Mouse (Mus musculus): ENCODE measurements around the gene Cct7. TPM values are rescaled to one million over a fixed set of nuclear protein-coding genes. Genes with fewer than 3 reads are reported as not detected.
A peak's percentile ranks its signal among the peaks of the same experiment; 100 is the strongest.

The Cct7 gene
- polyA plus RNA-seq, 1 experiment from 2014 or later = 583 TPM

DNA sequence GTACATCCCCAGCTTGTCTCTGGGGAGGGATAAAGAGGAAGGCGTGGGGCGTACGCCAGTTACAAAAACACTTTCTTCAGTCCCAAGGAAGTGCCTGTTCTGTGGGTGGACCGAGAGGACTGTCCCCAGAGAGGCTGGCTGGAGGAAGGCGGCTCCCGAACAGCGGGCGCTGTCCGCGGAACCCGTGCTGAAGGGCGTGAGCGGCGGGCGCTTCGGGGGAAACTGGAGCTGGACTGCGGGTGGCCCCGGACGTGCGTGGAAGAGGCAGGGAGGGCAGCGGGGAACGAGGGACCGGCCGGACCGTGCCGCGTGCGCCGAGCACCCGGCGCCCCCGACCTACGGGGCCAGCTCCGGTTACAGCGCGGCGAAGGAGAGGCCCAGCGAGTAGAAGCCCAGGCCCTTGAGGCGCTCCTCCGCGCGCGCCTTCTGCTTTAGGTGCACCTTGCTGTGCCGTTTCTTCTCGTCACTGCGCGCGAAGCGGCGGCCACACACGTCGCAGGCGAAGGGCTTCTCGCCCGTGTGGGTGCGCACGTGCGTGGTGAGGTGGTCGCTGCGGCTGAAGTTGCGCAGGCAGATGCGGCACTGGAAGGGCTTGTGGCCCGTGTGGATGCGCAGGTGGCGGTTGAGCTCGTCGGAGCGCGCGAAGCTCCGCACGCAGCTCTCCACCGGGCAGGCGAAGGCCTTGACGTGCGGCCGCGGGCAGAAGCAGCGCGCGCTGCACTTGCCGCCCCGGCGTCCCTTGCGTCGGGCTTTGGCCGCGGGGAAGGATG lies 60.2 kb downstream of the Cct7 start:
- peak; percentile 16; the same call in 1 of the 2 replicates for ATAC-seq (ENCODE audit: low FRiP score, low TSS enrichment)
- Histone ChIP-seq H3K36me3 (ENCODE audit: insufficient read depth, low read length) (no peaks in the 10 kb centered on the region), H3K4me3 (ENCODE audit: low read length) (peak overlapping the region; percentile 52), H3K4me2 (replicated peaks; ENCODE audit: low read depth, low read length) (peak overlapping the region; percentile 47), H3K27ac (ENCODE audit: low read length) (no peak overlapping the region), H3K27me3 (ENCODE audit: insufficient read depth, low read length) (peaks cover 65% of the 10 kb centered on the region), H3K9me3 (ENCODE audit: low read length) (no peaks in the 10 kb centered on the region), H3K9ac (replicated peaks; ENCODE audit: low read length) (no peak overlapping the region), H3K4me1 (ENCODE audit: insufficient read depth, low read length) (peaks cover 24% of the 10 kb centered on the region)
- WGBS = under 1% methylated on average over 75 of the region's 88 CpGs

- no peaks in the 10 kb centered on the region for H3K36me3 ChIP-seq (ENCODE audit: insufficient read depth, low read length)
- peak overlapping the region; percentile 47 for H3K4me2 ChIP-seq (replicated peaks; ENCODE audit: low read depth, low read length)
- peak overlapping the region; percentile 52 for H3K4me3 ChIP-seq (ENCODE audit: low read length)
- H3K27me3 ChIP-seq (ENCODE audit: insufficient read depth, low read length) = peaks cover 68% of the 10 kb centered on the region
- no peak overlapping the region for H3K9ac ChIP-seq (replicated peaks; ENCODE audit: low read length)
- peaks cover 24% of the 10 kb centered on the region for H3K4me1 ChIP-seq (ENCODE audit: insufficient read depth, low read length)
- under 1% methylated on average over 36 of the region's 36 CpGs for WGBS
- no peak overlapping the region for H3K27ac ChIP-seq (ENCODE audit: low read length)
- no peaks in the 10 kb centered on the region for H3K9me3 ChIP-seq (ENCODE audit: low read length)
- no peak for ATAC-seq (ENCODE audit: low FRiP score, low TSS enrichment)
Observed at GRCm38 (mm10) chr6:85512056-85512440, 60.7 kb downstream of the Cct7 start.

GRCm38 (mm10) chr6:85512577-85513530 lies 61.5 kb downstream of the Cct7 start:
- Histone ChIP-seq H3K4me2 (replicated peaks; ENCODE audit: low read depth, low read length) (peak overlapping the region; percentile 74), H3K27ac (ENCODE audit: low read length) (no peak overlapping the region), H3K27me3 (ENCODE audit: insufficient read depth, low read length) (peaks cover 68% of the 10 kb centered on the region), H3K4me3 (ENCODE audit: low read length) (peak overlapping the region; percentile 52), H3K36me3 (ENCODE audit: insufficient read depth, low read length) (no peaks in the 10 kb centered on the region), H3K9ac (replicated peaks; ENCODE audit: low read length) (no peak overlapping the region), H3K4me1 (ENCODE audit: insufficient read depth, low read length) (peaks cover 24% of the 10 kb centered on the region), H3K9me3 (ENCODE audit: low read length) (no peaks in the 10 kb centered on the region)
- peak; percentile 49 for ATAC-seq (ENCODE audit: low FRiP score, low TSS enrichment)
- WGBS = under 1% methylated on average over 71 of the region's 90 CpGs

DNA sequence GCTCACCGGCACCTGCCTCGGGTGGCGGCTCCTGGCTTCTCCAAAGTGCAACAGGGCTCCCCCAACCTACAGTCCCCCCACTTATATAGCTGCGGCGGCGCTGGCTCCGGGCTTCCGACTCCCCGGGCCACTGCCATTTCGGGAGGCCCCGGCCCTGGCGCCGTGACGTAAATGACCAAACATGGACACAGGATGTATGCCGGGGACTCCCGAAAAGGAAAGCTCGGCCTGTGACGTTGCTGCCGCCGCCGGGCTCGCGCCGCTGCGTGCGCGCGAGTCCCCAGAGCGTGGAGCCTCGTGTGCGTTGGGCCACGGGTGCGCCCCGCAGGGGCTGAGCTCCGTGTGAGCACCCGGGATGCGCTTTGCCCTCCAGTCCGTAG lies 62.2 kb downstream of the Cct7 start, which contains the start of gene Egr4:
Egr4 (minus strand) TSS at position 59 of the 380 bp plus-strand sequence.
- peak; percentile 70 for ATAC-seq (ENCODE audit: low FRiP score, low TSS enrichment)
- H3K27me3 ChIP-seq (ENCODE audit: insufficient read depth, low read length) = peaks cover 68% of the 10 kb centered on the region

GRCm38 (mm10) chr6:85515941-85516340 lies 64.6 kb downstream of the Cct7 start:
- Histone ChIP-seq H3K27ac (ENCODE audit: low read length) (no peak overlapping the region), H3K4me3 (ENCODE audit: low read length) (no peak overlapping the region), H3K4me2 (replicated peaks; ENCODE audit: low read depth, low read length) (no peak overlapping the region), H3K36me3 (ENCODE audit: insufficient read depth, low read length) (no peaks in the 10 kb centered on the region), H3K9me3 (ENCODE audit: low read length) (no peaks in the 10 kb centered on the region), H3K27me3 (ENCODE audit: insufficient read depth, low read length) (peaks cover 56% of the 10 kb centered on the region), H3K4me1 (ENCODE audit: insufficient read depth, low read length) (peaks cover 24% of the 10 kb centered on the region), H3K9ac (replicated peaks; ENCODE audit: low read length) (no peak overlapping the region)
- ATAC-seq (ENCODE audit: low FRiP score, low TSS enrichment) = no peak
- WGBS = 77% methylated on average over 4 of the region's 4 CpGs

More for the DNA sequence above, 62.2 kb downstream of the Cct7 start, which contains the start of gene Egr4:
- peak within 1 kb of the TSS; percentile 52 for H3K4me3 ChIP-seq (ENCODE audit: low read length)
- H3K36me3 ChIP-seq (ENCODE audit: insufficient read depth, low read length) = no peaks in the 10 kb centered on the region
- H3K4me1 ChIP-seq (ENCODE audit: insufficient read depth, low read length) = peaks cover 24% of the 10 kb centered on the region
- no peak within 1 kb of the TSS for H3K9ac ChIP-seq (replicated peaks; ENCODE audit: low read length)
- H3K4me2 ChIP-seq (replicated peaks; ENCODE audit: low read depth, low read length) = peak within 1 kb of the TSS; percentile 74
- WGBS = under 1% methylated on average over 36 of the region's 38 CpGs
- H3K9me3 ChIP-seq (ENCODE audit: low read length) = no peaks in the 10 kb centered on the region
- no peak within 1 kb of the TSS for H3K27ac ChIP-seq (ENCODE audit: low read length)

Other genes starting within 250 kb of the Cct7 start
- gene Sfxn5, start 118.1 kb upstream of the Cct7 start, polyA plus RNA-seq (2015; fragmentation: Nextera tagmentation; extraction: Ambion mirVana) = 9.2 and 13.8 TPM in 2 replicates
- 16.5 and 18.9 TPM in 2 replicates for gene Rab11fip5, start 76.9 kb upstream of the Cct7 start, polyA plus RNA-seq (2015; fragmentation: Nextera tagmentation; extraction: Ambion mirVana)
- not detected in 2 replicates for gene Noto, start 27.6 kb upstream of the Cct7 start, polyA plus RNA-seq (2015; fragmentation: Nextera tagmentation; extraction: Ambion mirVana)
- gene Smyd5, start 19.5 kb upstream of the Cct7 start, polyA plus RNA-seq (2015; fragmentation: Nextera tagmentation; extraction: Ambion mirVana) = 74.4 and 77.0 TPM in 2 replicates
- gene Pradc1, start 456 bp downstream of the Cct7 start, polyA plus RNA-seq (2015; fragmentation: Nextera tagmentation; extraction: Ambion mirVana) = 37.6 and 39.1 TPM in 2 replicates
- gene Fbxo41, start 51.5 kb downstream of the Cct7 start, polyA plus RNA-seq (2015; fragmentation: Nextera tagmentation; extraction: Ambion mirVana) = 0.08 and 0.09 TPM in 2 replicates
- 0.07 TPM in 1 of 2 replicates, not detected in the other for gene Egr4, start 62.1 kb downstream of the Cct7 start, polyA plus RNA-seq (2015; fragmentation: Nextera tagmentation; extraction: Ambion mirVana)
- gene Alms1, start 136.0 kb downstream of the Cct7 start, polyA plus RNA-seq (2015; fragmentation: Nextera tagmentation; extraction: Ambion mirVana) = 3.8 and 5.7 TPM in 2 replicates